Mouse (Mus musculus): ENCODE results near the gene Coch. TPM values are rescaled to one million over a fixed set of nuclear protein-coding genes. Genes with fewer than 3 reads are reported as not detected.

Gene Coch
- polyA plus RNA-seq, 1 experiment from 2014 or later: 3.7 TPM

DNA sequence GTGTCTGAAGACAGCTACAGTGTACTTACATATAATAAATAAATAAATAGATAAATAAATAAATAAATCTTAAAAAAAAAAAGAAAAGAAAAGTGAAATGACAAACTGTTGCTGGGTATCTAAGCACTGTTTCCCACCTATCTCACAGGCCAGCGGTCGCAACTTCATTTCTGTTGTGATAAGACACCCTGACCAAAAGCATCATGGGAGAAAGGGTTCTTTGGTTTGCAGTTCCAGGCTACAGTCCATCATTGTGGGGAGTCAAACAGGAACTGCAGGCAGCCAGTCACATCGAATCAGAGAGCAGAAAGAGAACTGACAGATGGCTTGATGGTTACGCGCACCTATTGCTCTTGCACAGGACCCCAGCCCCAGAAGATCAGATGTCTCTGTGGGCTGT, 3.9 kb upstream of the Coch start:
- DNase-seq (ENCODE audit: low spot score, missing footprints) (no peak), ATAC-seq (ENCODE audit: low FRiP score) (no peak)
- no peaks in the 10 kb centered on the region for H3K36me3 ChIP-seq (ENCODE audit: control insufficient read depth, insufficient read depth, low read length)
- H3K4me2 ChIP-seq: no peak overlapping the region
- H3K4me3 ChIP-seq (ENCODE audit: low read depth, low read length): no peak overlapping the region
- peaks cover 9% of the 10 kb centered on the region for H3K4me1 ChIP-seq (ENCODE audit: control insufficient read depth, insufficient read depth, low read length)
- no peak overlapping the region for H3K27ac ChIP-seq (ENCODE audit: low read depth, low read length)
- H3K27me3 ChIP-seq (ENCODE audit: control insufficient read depth, insufficient read depth, low read length): peaks cover 19% of the 10 kb centered on the region
- no peaks in the 10 kb centered on the region for H3K9me3 ChIP-seq (ENCODE audit: control insufficient read depth, low read length)
- 89% methylated on average over 5 of the region's 5 CpGs for WGBS
- H3K9ac ChIP-seq (ENCODE audit: low read length): no peak overlapping the region

- ATAC-seq (ENCODE audit: low FRiP score): no peak
- WGBS: 75% methylated on average over 8 of the region's 8 CpGs
- peaks cover 28% of the 10 kb centered on the region for H3K27me3 ChIP-seq (ENCODE audit: control insufficient read depth, insufficient read depth, low read length)
- no peaks in the 10 kb centered on the region for H3K36me3 ChIP-seq (ENCODE audit: control insufficient read depth, insufficient read depth, low read length)
- H3K4me3 ChIP-seq (ENCODE audit: low read depth, low read length): no peak overlapping the region
- H3K9me3 ChIP-seq (ENCODE audit: control insufficient read depth, low read length): no peaks in the 10 kb centered on the region
- peaks cover 9% of the 10 kb centered on the region for H3K4me1 ChIP-seq (ENCODE audit: control insufficient read depth, insufficient read depth, low read length)
- H3K27ac ChIP-seq (ENCODE audit: low read depth, low read length): no peak overlapping the region
- DNase-seq (ENCODE audit: low spot score, missing footprints): peak; percentile 84
- H3K4me2 ChIP-seq: no peak overlapping the region
- no peak overlapping the region for H3K9ac ChIP-seq (ENCODE audit: low read length)
Observed at GRCm38 (mm10) chr12:51591921-51592320, 1.2 kb upstream of the Coch start.

DNA sequence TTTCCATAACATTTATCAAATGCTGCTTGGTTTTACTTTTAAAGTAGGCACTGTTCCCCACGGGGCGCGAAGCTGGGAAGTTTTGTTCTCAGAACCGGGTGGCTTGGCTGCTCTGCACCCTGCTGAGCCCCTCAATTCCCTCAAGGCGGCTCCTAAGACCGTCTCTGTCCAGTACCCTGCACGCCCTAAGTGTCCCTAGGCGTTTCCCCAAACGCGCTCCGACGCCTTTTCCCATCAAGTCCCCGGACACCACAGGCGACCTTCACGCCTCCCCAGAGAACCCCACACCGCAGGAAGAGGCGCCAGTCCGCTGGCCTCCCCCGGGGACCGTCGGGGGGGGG, 283 bp upstream of the Coch start:
- WGBS: 2% methylated on average over 18 of the region's 21 CpGs
- Histone ChIP-seq H3K4me2 (peak overlapping the region; percentile 99), H3K27ac (ENCODE audit: low read depth, low read length) (no peak overlapping the region), H3K9ac (ENCODE audit: low read length) (peak overlapping the region; percentile 62), H3K27me3 (ENCODE audit: control insufficient read depth, insufficient read depth, low read length) (peaks cover 28% of the 10 kb centered on the region), H3K4me3 (ENCODE audit: low read depth, low read length) (peak overlapping the region; percentile 62), H3K4me1 (ENCODE audit: control insufficient read depth, insufficient read depth, low read length) (peaks cover 9% of the 10 kb centered on the region), H3K9me3 (ENCODE audit: control insufficient read depth, low read length) (no peaks in the 10 kb centered on the region), H3K36me3 (ENCODE audit: control insufficient read depth, insufficient read depth, low read length) (no peaks in the 10 kb centered on the region)
- peak; percentile 73 for ATAC-seq (ENCODE audit: low FRiP score)
- peak; percentile 94 for DNase-seq (ENCODE audit: low spot score, missing footprints)

DNA sequence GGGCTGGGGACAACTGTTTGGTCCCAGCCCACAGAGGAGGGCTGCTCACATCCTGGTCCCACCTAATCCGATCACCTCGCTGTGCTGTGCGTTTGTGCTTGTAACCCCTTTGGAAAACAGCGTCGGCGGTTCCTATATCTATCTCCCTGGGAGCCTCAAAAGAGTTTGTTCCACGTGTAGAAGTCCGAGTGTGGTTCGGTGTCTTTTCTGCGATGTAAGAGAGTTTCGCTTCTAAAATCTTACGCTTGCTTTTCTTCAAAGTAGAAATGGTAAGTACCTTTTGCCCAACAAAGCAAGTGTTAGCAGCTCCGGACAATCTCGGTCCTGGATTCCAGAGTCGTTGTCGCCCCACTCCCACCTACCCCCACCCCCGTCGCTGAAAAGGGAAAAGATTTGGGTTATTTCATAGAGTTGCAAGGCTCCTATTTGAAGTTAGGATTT, 909 bp downstream of the Coch start:
- no peak for ATAC-seq (ENCODE audit: low FRiP score)
- no peaks in the 10 kb centered on the region for H3K9me3 ChIP-seq (ENCODE audit: control insufficient read depth, low read length)
- H3K4me3 ChIP-seq (ENCODE audit: low read depth, low read length): peak overlapping the region; percentile 62
- peak overlapping the region; percentile 99 for H3K4me2 ChIP-seq
- peak overlapping the region; percentile 62 for H3K9ac ChIP-seq (ENCODE audit: low read length)
- peaks cover 28% of the 10 kb centered on the region for H3K27me3 ChIP-seq (ENCODE audit: control insufficient read depth, insufficient read depth, low read length)
- DNase-seq (ENCODE audit: low spot score, missing footprints): peak; percentile 95
- peaks cover 9% of the 10 kb centered on the region for H3K4me1 ChIP-seq (ENCODE audit: control insufficient read depth, insufficient read depth, low read length)
- WGBS: 2% methylated on average over 18 of the region's 18 CpGs
- H3K27ac ChIP-seq (ENCODE audit: low read depth, low read length): no peak overlapping the region
- H3K36me3 ChIP-seq (ENCODE audit: control insufficient read depth, insufficient read depth, low read length): no peaks in the 10 kb centered on the region

DNA sequence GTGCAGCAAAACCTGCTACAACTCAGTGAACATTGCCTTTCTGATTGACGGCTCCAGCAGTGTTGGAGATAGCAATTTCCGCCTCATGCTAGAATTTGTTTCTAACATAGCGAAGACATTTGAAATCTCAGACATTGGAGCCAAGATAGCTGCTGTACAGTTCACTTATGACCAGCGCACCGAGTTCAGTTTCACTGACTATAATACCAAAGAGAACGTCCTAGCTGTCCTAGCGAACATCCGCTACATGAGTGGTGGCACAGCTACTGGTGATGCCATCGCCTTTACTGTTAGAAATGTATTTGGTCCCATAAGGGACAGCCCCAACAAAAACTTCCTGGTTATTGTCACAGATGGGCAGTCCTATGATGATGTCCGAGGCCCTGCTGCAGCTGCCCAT, 10.2 kb downstream of the Coch start:
- H3K4me1 ChIP-seq (ENCODE audit: control insufficient read depth, insufficient read depth, low read length): no peaks in the 10 kb centered on the region
- no peak overlapping the region for H3K4me3 ChIP-seq (ENCODE audit: low read depth, low read length)
- no peaks in the 10 kb centered on the region for H3K27me3 ChIP-seq (ENCODE audit: control insufficient read depth, insufficient read depth, low read length)
- no peaks in the 10 kb centered on the region for H3K9me3 ChIP-seq (ENCODE audit: control insufficient read depth, low read length)
- ATAC-seq (ENCODE audit: low FRiP score) (no peak), DNase-seq (ENCODE audit: low spot score, missing footprints) (no peak)
- H3K9ac ChIP-seq (ENCODE audit: low read length): no peak overlapping the region
- H3K4me2 ChIP-seq: no peak overlapping the region
- 0 out of 2 replicates have a peak, but pooled peaks cover 2% of the 10 kb centered on the region for H3K36me3 ChIP-seq (ENCODE audit: control insufficient read depth, insufficient read depth, low read length)
- 94% methylated on average over 10 of the region's 10 CpGs for WGBS
- no peak overlapping the region for H3K27ac ChIP-seq (ENCODE audit: low read depth, low read length)

DNA sequence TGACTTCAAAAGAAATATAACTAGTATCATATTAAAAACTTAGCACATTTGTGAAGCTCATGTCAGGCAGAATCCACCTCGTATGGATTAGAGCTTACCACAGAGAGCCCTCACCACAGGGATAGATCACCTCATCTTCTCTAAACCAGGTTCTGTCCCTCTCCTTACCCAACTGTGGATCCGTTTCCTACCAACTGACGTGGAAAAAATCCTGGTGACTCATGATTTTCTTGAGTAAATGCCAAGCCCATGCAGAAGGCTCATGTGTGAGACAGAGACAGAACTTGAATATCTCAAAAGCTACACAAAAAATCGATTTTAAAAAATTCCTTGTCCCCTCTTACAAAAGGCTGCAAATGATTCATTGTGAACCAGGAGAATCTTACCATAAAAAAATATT, 13.0 kb downstream of the Coch start:
- ATAC-seq (ENCODE audit: low FRiP score) (no peak), DNase-seq (ENCODE audit: low spot score, missing footprints) (no peak)
- Histone ChIP-seq H3K36me3 (ENCODE audit: control insufficient read depth, insufficient read depth, low read length) (peaks cover 8% of the 10 kb centered on the region; the same call in 1 of the 2 replicates), H3K27ac (ENCODE audit: low read depth, low read length) (no peak overlapping the region), H3K4me1 (ENCODE audit: control insufficient read depth, insufficient read depth, low read length) (no peaks in the 10 kb centered on the region), H3K9me3 (ENCODE audit: control insufficient read depth, low read length) (no peaks in the 10 kb centered on the region), H3K27me3 (ENCODE audit: control insufficient read depth, insufficient read depth, low read length) (no peaks in the 10 kb centered on the region), H3K4me3 (ENCODE audit: low read depth, low read length) (no peak overlapping the region), H3K9ac (ENCODE audit: low read length) (no peak overlapping the region), H3K4me2 (no peak overlapping the region)
- 91% methylated on average over 4 of the region's 4 CpGs for WGBS

DNA sequence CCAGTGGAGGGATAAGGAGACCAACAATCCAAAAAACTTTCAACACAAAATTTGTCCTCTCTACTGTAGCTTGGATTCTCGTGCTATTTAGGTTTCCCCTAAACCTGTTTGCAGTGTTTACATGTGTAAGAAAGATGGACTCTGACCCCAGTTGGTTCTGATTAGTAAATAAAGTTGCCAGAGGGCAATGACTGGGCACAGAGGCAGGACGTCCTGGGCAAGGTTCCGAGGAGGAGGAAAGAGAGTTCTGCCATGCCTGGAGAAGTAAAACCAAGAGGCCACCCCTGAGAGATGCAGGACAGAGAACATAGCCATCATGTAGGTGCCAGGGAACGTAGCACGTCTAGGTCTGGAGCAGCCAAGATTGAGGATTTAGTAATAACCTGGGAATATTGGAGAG, 19.2 kb downstream of the Coch start:
- H3K27ac ChIP-seq (ENCODE audit: low read depth, low read length): no peak overlapping the region
- no peaks in the 10 kb centered on the region for H3K9me3 ChIP-seq (ENCODE audit: control insufficient read depth, low read length)
- H3K4me3 ChIP-seq (ENCODE audit: low read depth, low read length): no peak overlapping the region
- DNase-seq (ENCODE audit: low spot score, missing footprints): no peak
- WGBS: 93% methylated on average over 5 of the region's 5 CpGs
- H3K9ac ChIP-seq (ENCODE audit: low read length): no peak overlapping the region
- H3K27me3 ChIP-seq (ENCODE audit: control insufficient read depth, insufficient read depth, low read length): no peaks in the 10 kb centered on the region
- no peaks in the 10 kb centered on the region for H3K4me1 ChIP-seq (ENCODE audit: control insufficient read depth, insufficient read depth, low read length)
- H3K36me3 ChIP-seq (ENCODE audit: control insufficient read depth, insufficient read depth, low read length): peaks cover 17% of the 10 kb centered on the region
- ATAC-seq (ENCODE audit: low FRiP score): no peak
- no peak overlapping the region for H3K4me2 ChIP-seq

DNA sequence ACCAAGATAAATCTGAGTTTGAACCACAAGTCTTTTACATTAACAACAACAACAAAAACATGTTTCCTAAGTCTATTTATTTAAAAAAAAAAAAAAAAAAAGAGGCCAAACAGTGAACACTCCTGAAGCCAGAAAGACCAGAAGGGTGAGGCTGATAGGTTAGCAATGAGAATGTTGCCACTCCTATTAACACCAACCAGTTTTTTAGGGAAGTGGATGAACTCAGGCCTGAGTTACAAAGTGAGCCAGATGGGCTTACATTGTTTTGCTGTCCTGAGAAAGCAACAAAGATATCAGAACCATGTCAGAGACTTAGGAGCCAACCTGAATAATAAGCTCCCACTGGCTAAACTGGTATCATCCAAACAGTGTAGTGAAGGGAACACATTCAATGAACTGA, 27.4 kb downstream of the Coch start:
- H3K4me1 ChIP-seq (ENCODE audit: control insufficient read depth, insufficient read depth, low read length): no peaks in the 10 kb centered on the region
- H3K27ac ChIP-seq (ENCODE audit: low read depth, low read length): no peak overlapping the region
- H3K9me3 ChIP-seq (ENCODE audit: control insufficient read depth, low read length): no peaks in the 10 kb centered on the region
- peaks cover 10% of the 10 kb centered on the region for H3K36me3 ChIP-seq (ENCODE audit: control insufficient read depth, insufficient read depth, low read length)
- no peak overlapping the region for H3K4me3 ChIP-seq (ENCODE audit: low read depth, low read length)
- H3K9ac ChIP-seq (ENCODE audit: low read length): no peak overlapping the region
- DNase-seq (ENCODE audit: low spot score, missing footprints): no peak
- no peak for ATAC-seq (ENCODE audit: low FRiP score)
- no peak overlapping the region for H3K4me2 ChIP-seq
- H3K27me3 ChIP-seq (ENCODE audit: control insufficient read depth, insufficient read depth, low read length): no peaks in the 10 kb centered on the region

DNA sequence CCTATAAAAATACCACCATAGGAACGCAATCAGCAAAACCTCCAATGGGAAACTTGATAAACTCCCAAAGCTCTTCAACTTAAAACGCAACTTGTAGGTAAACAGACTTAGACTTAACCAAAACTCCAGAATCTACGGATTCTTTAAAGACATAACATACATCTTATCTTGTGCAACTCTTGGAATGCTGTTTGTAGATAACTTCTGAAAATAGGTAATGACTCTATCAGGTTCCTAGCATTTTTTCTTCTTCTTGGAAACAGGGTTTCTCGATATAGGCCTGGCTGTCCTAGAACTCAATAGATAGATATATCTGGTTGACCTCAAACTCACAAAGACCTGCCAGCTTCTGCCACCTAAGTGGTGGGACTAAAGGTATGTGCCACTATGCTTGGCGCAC, 28.0 kb downstream of the Coch start:
- H3K4me2 ChIP-seq: no peak overlapping the region
- H3K36me3 ChIP-seq (ENCODE audit: control insufficient read depth, insufficient read depth, low read length): peaks cover 9% of the 10 kb centered on the region
- WGBS: 95% methylated on average over 5 of the region's 5 CpGs
- H3K27ac ChIP-seq (ENCODE audit: low read depth, low read length): no peak overlapping the region
- DNase-seq (ENCODE audit: low spot score, missing footprints): no peak
- H3K9me3 ChIP-seq (ENCODE audit: control insufficient read depth, low read length): no peaks in the 10 kb centered on the region
- H3K4me1 ChIP-seq (ENCODE audit: control insufficient read depth, insufficient read depth, low read length): no peaks in the 10 kb centered on the region
- ATAC-seq (ENCODE audit: low FRiP score): no peak
- no peak overlapping the region for H3K4me3 ChIP-seq (ENCODE audit: low read depth, low read length)
- no peak overlapping the region for H3K9ac ChIP-seq (ENCODE audit: low read length)
- no peaks in the 10 kb centered on the region for H3K27me3 ChIP-seq (ENCODE audit: control insufficient read depth, insufficient read depth, low read length)

All from midbrain, embryonic 11.5 days (tissue).